Mouse (Mus musculus): Measurements from ENCODE around the gene Asb1.

The Asb1 gene

GRCm38 (mm10) chr1:91606701-91607100 is 66.4 kb downstream of the Asb1 start:
- DNase-seq (ENCODE audit: low spot score in 2 of 2) = no peak

- DNase-seq (ENCODE audit: low spot score in 2 of 2) = no peak
Measured at GRCm38 (mm10) chr1:91607141-91607540, 66.8 kb downstream of the Asb1 start.
